Mouse (Mus musculus): ENCODE measurements around the gene Hsd17b1. TPM values are rescaled to one million over a fixed set of nuclear protein-coding genes. Genes with fewer than 3 reads are reported as not detected.

Gene Hsd17b1
- total and polyA plus RNA-seq, 2 experiments from 2014 or later: 0.71 TPM; not detected in 1

DNA sequence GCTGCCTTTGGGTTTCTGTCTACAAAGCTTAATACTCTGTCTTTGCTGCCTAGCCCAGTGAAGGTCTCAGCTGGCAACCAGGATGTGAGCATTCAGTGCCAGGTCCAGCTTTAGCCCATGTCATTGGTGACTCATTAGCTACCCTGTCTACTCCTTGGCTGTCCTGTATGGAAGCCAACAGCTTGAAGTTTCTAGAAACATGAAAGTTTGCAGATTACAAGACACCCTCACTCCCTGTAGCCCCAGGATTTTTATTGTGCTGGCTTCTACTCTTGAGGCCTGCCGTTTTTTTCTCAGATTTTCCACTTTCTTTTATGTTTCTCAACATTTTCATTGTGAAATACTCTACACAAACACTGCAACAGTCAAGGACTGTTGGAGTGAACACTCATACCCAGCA is 11.7 kb downstream of the Hsd17b1 start:
- TF ChIP-seq CTCF (IDR thresholded peaks at IDR 0.05; ENCODE audit: low read depth): no peak
- Histone ChIP-seq H3K27ac (ENCODE audit: low read depth, low read length) (no peak overlapping the region), H3K4me1 (ENCODE audit: insufficient read depth) (peaks cover 5% of the 10 kb centered on the region), H3K27me3 (ENCODE audit: insufficient read depth, low read length) (no peaks in the 10 kb centered on the region), H3K36me3 (ENCODE audit: insufficient read depth) (peaks cover 65% of the 10 kb centered on the region), H3K4me3 (ENCODE audit: low read depth, low read length) (no peak overlapping the region), H3K9ac (no peak overlapping the region), H3K4me2 (ENCODE audit: low read depth) (no peak overlapping the region), H3K9me3 (ENCODE audit: low read length) (no peaks in the 10 kb centered on the region)
- ATAC-seq (no peak), DNase-seq (no peak)
- 85% methylated on average over 1 of the region's 1 CpGs for WGBS

DNA sequence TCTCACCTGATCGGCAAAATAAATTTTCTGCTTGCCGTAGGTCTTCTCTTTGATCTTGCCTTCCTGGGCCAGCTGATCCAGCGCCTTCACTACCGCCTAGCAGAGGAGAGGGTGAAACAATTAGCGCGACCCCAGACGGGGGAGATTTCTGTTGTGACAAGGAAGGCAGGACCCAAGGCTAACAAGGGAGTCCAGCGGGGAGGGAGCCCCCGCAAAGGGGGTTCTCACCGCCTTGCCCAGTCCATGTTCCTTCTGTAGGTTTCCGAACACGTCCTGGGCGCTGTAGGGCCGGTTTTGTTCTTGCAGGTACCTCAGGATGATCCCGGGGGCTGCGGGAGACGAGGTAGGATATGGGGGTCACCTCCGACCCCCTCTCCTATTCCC is 16.7 kb downstream of the Hsd17b1 start:
- WGBS: 1% methylated on average over 18 of the region's 18 CpGs
- H3K9me3 ChIP-seq (ENCODE audit: low read length): no peaks in the 10 kb centered on the region
- ATAC-seq: peak; percentile 21
- no peak for DNase-seq
- H3K36me3 ChIP-seq (ENCODE audit: insufficient read depth): peaks cover 73% of the 10 kb centered on the region
- H3K9ac ChIP-seq: peak overlapping the region; percentile 57
- H3K4me1 ChIP-seq (ENCODE audit: insufficient read depth): no peaks in the 10 kb centered on the region; the same call in 1 of the 2 replicates
- H3K4me2 ChIP-seq (ENCODE audit: low read depth): peak overlapping the region; percentile 79
- no peaks in the 10 kb centered on the region for H3K27me3 ChIP-seq (ENCODE audit: insufficient read depth, low read length)
- peak overlapping the region; percentile 56 for H3K4me3 ChIP-seq (ENCODE audit: low read depth, low read length)
- no peak for TF ChIP-seq CTCF (IDR thresholded peaks at IDR 0.05; ENCODE audit: low read depth)
- H3K27ac ChIP-seq (ENCODE audit: low read depth, low read length): peak overlapping the region; percentile 81

DNA sequence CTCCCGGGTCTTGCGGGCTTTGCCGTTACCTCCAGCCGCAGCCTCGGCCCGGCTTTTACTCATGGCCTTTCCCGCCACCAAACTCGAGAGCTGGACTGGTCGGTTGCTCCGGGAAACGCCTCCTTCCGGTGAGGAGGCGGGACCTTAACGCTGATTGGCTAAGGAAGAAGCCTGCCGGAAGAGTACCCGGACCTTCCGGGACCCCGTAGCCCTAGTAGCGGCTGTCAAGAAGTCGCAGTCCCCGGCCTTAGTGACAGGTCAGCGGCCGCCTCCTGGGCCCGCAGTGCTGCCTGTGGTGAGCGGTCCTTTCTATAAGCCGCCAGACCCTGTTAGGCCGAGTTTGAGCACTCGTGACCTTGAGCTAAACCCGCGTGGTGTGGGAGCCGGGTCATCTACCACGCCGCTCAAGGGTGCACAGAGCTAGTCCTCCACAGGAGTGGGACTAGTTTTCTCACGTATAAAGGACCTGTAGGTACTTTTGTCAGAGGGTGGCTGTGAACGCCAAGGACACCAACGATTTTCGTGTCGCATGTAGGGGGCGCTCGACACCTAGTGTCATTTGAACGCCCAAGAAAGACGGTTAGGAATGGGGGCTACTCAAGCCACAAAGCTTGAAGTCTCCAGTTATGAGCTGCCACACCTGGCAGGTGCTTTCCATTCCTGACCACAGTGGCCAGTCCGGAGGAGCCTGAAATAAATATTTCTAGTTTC is 17.3 kb downstream of the Hsd17b1 start, which contains the start of gene Psmc3ip:
TSS of gene Psmc3ip (minus strand) at position 123 of the 711 bp plus-strand sequence.
- under 1% methylated on average over 43 of the region's 43 CpGs for WGBS
- Histone ChIP-seq H3K9ac (peak within 1 kb of the TSS; percentile 57), H3K36me3 (ENCODE audit: insufficient read depth) (peaks cover 73% of the 10 kb centered on the region), H3K9me3 (ENCODE audit: low read length) (no peaks in the 10 kb centered on the region), H3K27me3 (ENCODE audit: insufficient read depth, low read length) (no peaks in the 10 kb centered on the region), H3K4me2 (ENCODE audit: low read depth) (peak within 1 kb of the TSS; percentile 79), H3K27ac (ENCODE audit: low read depth, low read length) (peak within 1 kb of the TSS; percentile 81), H3K4me3 (ENCODE audit: low read depth, low read length) (peak within 1 kb of the TSS; percentile 56), H3K4me1 (ENCODE audit: insufficient read depth) (no peaks in the 10 kb centered on the region; the same call in 1 of the 2 replicates)
- peak; percentile 99 for ATAC-seq
- peak; percentile 86 for TF ChIP-seq CTCF (IDR thresholded peaks at IDR 0.05; ENCODE audit: low read depth)
- peak; percentile 94 for DNase-seq

DNA sequence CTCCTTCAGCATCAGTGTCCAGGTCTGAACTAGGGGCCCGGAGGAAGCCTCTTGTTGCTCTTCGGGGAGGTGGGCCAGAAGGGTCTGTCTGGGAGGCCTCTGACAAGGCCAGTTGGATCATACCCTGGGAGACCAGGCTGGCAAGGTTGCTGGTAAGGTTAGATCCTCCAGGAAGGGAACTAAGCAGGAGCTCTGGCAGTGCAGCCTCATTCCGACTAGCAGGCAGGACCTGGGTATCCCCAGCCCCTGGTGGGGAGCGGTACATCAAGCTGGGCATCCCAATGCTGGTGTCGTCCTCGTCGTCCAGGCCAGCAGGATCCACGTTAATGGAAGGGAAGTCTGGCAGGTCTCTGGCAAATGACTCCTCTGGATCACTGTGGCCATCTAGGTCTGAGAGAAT is 20.0 kb downstream of the Hsd17b1 start:
- Histone ChIP-seq H3K9ac (no peak overlapping the region), H3K4me3 (ENCODE audit: low read depth, low read length) (no peak overlapping the region), H3K4me2 (ENCODE audit: low read depth) (no peak overlapping the region), H3K9me3 (ENCODE audit: low read length) (no peaks in the 10 kb centered on the region), H3K27me3 (ENCODE audit: insufficient read depth, low read length) (no peaks in the 10 kb centered on the region), H3K27ac (ENCODE audit: low read depth, low read length) (no peak overlapping the region), H3K4me1 (ENCODE audit: insufficient read depth) (no peaks in the 10 kb centered on the region; the same call in 1 of the 2 replicates), H3K36me3 (ENCODE audit: insufficient read depth) (peaks cover 73% of the 10 kb centered on the region)
- TF ChIP-seq CTCF (IDR thresholded peaks at IDR 0.05; ENCODE audit: low read depth): no peak
- DNase-seq (no peak), ATAC-seq (no peak)
- 92% methylated on average over 8 of the region's 8 CpGs for WGBS

DNA sequence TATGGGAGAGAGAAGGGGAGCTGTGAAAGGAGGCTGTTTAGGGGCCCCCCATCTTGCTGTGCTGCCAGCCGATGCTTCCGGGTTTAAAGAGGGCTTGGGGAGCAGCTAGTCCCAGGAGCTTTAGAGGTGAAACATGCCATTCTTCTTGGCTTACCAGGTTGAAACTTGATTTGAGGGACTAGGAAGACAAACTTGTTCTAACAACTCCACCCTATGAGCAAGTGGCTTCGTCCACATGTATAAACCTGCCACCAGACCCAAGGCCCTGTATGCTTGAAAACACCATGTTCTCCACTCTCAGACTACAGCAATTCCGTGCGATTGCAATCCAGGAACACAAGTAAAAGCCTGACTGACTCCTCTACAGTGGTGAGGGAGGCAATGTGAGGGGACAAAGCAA is 24.8 kb downstream of the Hsd17b1 start:
- Histone ChIP-seq H3K36me3 (ENCODE audit: insufficient read depth) (peaks cover 62% of the 10 kb centered on the region), H3K9ac (no peak overlapping the region), H3K4me2 (ENCODE audit: low read depth) (no peak overlapping the region), H3K4me3 (ENCODE audit: low read depth, low read length) (no peak overlapping the region), H3K27ac (ENCODE audit: low read depth, low read length) (no peak overlapping the region), H3K4me1 (ENCODE audit: insufficient read depth) (no peaks in the 10 kb centered on the region), H3K9me3 (ENCODE audit: low read length) (no peaks in the 10 kb centered on the region), H3K27me3 (ENCODE audit: insufficient read depth, low read length) (no peaks in the 10 kb centered on the region)
- no peak for TF ChIP-seq CTCF (IDR thresholded peaks at IDR 0.05; ENCODE audit: low read depth)
- WGBS: 91% methylated on average over 5 of the region's 5 CpGs
- DNase-seq: no peak
- no peak for ATAC-seq

DNA sequence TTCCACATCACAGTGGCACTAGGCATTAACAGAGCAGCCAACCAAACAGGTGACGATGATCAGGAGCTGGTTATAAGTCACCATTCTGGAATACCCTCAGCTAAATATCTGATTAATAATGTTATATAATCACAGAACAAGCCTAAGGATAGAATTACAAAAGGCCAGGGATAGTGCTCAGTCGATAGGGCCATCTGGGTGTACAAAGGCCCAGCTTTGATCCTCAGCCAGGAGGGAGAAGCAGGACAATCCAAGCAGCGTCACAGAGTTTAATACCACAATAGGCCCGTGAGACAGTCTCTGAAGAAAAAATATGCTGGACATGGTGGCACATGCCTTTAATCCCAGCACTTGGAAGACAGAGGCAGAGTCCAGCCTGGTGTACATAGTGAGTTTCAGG is 31.1 kb downstream of the Hsd17b1 start:
- no peak overlapping the region for H3K9ac ChIP-seq
- 51% methylated on average over 4 of the region's 4 CpGs for WGBS
- no peak overlapping the region for H3K4me2 ChIP-seq (ENCODE audit: low read depth)
- H3K36me3 ChIP-seq (ENCODE audit: insufficient read depth): 0 out of 2 replicates have a peak, but pooled peaks cover 3% of the 10 kb centered on the region
- H3K9me3 ChIP-seq (ENCODE audit: low read length): no peaks in the 10 kb centered on the region
- no peaks in the 10 kb centered on the region for H3K4me1 ChIP-seq (ENCODE audit: insufficient read depth)
- DNase-seq (no peak), ATAC-seq (no peak)
- no peak overlapping the region for H3K4me3 ChIP-seq (ENCODE audit: low read depth, low read length)
- TF ChIP-seq CTCF (IDR thresholded peaks at IDR 0.05; ENCODE audit: low read depth): no peak
- no peaks in the 10 kb centered on the region for H3K27me3 ChIP-seq (ENCODE audit: insufficient read depth, low read length)
- no peak overlapping the region for H3K27ac ChIP-seq (ENCODE audit: low read depth, low read length)

DNA sequence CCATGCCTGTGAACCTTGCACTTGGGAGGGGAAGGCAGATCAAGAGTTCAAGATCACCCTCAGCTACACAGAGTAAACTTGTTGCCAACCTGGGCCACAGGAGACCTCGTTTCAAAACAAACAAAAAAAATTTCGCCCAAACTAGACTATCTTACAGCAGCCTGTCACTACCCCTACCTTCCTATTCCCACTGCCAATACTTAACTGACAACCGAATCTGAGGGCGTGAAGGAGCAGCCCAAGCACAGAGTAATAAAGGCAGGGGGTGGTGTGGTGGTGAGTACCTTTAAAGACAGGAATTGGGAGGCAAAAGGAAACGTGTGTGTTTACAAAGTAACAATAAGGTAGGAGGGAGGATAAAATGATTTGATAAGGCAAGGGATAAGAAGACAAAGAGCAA is 32.5 kb downstream of the Hsd17b1 start:
- no peak overlapping the region; the same call in 1 of the 2 replicates for H3K9ac ChIP-seq
- no peaks in the 10 kb centered on the region for H3K27me3 ChIP-seq (ENCODE audit: insufficient read depth, low read length)
- DNase-seq: no peak
- H3K9me3 ChIP-seq (ENCODE audit: low read length): no peaks in the 10 kb centered on the region
- 69% methylated on average over 5 of the region's 5 CpGs for WGBS
- no peak for TF ChIP-seq CTCF (IDR thresholded peaks at IDR 0.05; ENCODE audit: low read depth)
- H3K4me2 ChIP-seq (ENCODE audit: low read depth): no peak overlapping the region
- no peak for ATAC-seq
- H3K36me3 ChIP-seq (ENCODE audit: insufficient read depth): 0 out of 2 replicates have a peak, but pooled peaks cover 3% of the 10 kb centered on the region
- H3K4me1 ChIP-seq (ENCODE audit: insufficient read depth): no peaks in the 10 kb centered on the region
- H3K4me3 ChIP-seq (ENCODE audit: low read depth, low read length): no peak overlapping the region
- H3K27ac ChIP-seq (ENCODE audit: low read depth, low read length): no peak overlapping the region

All from forebrain, postnatal 0 days (tissue).